Mouse (Mus musculus): Measurements from ENCODE around the gene Egr2. TPM values are rescaled to one million over a fixed set of nuclear protein-coding genes. Genes with fewer than 3 reads are reported as not detected.

The Egr2 gene
- polyA plus RNA-seq, 1 experiment, result 4.2 TPM

- Histone ChIP-seq H3K27me3 (ENCODE audit: control insufficient read depth, insufficient read depth, insufficient read length) (no peaks in the 10 kb centered on the region), H3K79me2 (ENCODE audit: control insufficient read depth, insufficient read depth) (peaks cover 3% of the 10 kb centered on the region), H3K36me3 (ENCODE audit: control insufficient read depth, insufficient read depth) (no peaks in the 10 kb centered on the region), H3K4me3 (ENCODE audit: insufficient read depth, poor library complexity, severe bottlenecking) (peak overlapping the region; percentile 47), H3ac (ENCODE audit: control insufficient read depth, insufficient read length, low read depth) (peak overlapping the region; percentile 68), H3K79me3 (ENCODE audit: low read depth) (no peaks in the 10 kb centered on the region)
- TF ChIP-seq CTCF (IDR thresholded peaks at IDR 0.05; ENCODE audit: control insufficient read depth, insufficient read depth, insufficient read length) (no peak), MAX (IDR thresholded peaks at IDR 0.05) (no peak), MYOD1 (IDR thresholded peaks at IDR 0.05; ENCODE audit: control insufficient read depth, insufficient read length, low read depth) (no peak), FOSL1 (IDR thresholded peaks at IDR 0.05; ENCODE audit: insufficient read depth, low read length, poor library complexity, severe bottlenecking) (no peak), CEBPB (IDR thresholded peaks at IDR 0.05; ENCODE audit: low read depth) (no peak), USF1 (IDR thresholded peaks at IDR 0.05; ENCODE audit: low read depth) (no peak), MYOG (IDR thresholded peaks at IDR 0.05; ENCODE audit: control insufficient read depth, extremely low read depth, insufficient read length) (no peak)
These were observed 2.8 kb downstream of the Egr2 start for GRCm38 (mm10) chr10:67538106-67538505.

- H3K79me3 ChIP-seq (ENCODE audit: low read depth), result peaks cover 4% of the 10 kb centered on the region
- TF ChIP-seq CTCF (IDR thresholded peaks at IDR 0.05; ENCODE audit: control insufficient read depth, insufficient read depth, insufficient read length), result no peak
- TF ChIP-seq CEBPB (IDR thresholded peaks at IDR 0.05; ENCODE audit: low read depth), result no peak
- H3K36me3 ChIP-seq (ENCODE audit: control insufficient read depth, insufficient read depth), result peaks cover 3% of the 10 kb centered on the region
- peaks cover 9% of the 10 kb centered on the region for H3K79me2 ChIP-seq (ENCODE audit: control insufficient read depth, insufficient read depth)
- peak overlapping the region; percentile 47 for H3K4me3 ChIP-seq (ENCODE audit: insufficient read depth, poor library complexity, severe bottlenecking)
- H3ac ChIP-seq (ENCODE audit: control insufficient read depth, insufficient read length, low read depth), result peak overlapping the region; percentile 68
- no peaks in the 10 kb centered on the region for H3K27me3 ChIP-seq (ENCODE audit: control insufficient read depth, insufficient read depth, insufficient read length)
These were observed 3.5 kb downstream of the Egr2 start for GRCm38 (mm10) chr10:67538585-67539400.

- no peaks in the 10 kb centered on the region for H3K27me3 ChIP-seq (ENCODE audit: control insufficient read depth, insufficient read depth, insufficient read length)
- no peak overlapping the region for H3ac ChIP-seq (ENCODE audit: control insufficient read depth, insufficient read length, low read depth)
- H3K36me3 ChIP-seq (ENCODE audit: control insufficient read depth, insufficient read depth), result peaks cover 9% of the 10 kb centered on the region
- TF ChIP-seq MYOG (IDR thresholded peaks at IDR 0.05; ENCODE audit: control insufficient read depth, extremely low read depth, insufficient read length) (no peak), FOSL1 (IDR thresholded peaks at IDR 0.05; ENCODE audit: insufficient read depth, low read length, poor library complexity, severe bottlenecking) (no peak), USF1 (IDR thresholded peaks at IDR 0.05; ENCODE audit: low read depth) (no peak), MYOD1 (IDR thresholded peaks at IDR 0.05; ENCODE audit: control insufficient read depth, insufficient read length, low read depth) (no peak), CEBPB (IDR thresholded peaks at IDR 0.05; ENCODE audit: low read depth) (no peak), MAX (IDR thresholded peaks at IDR 0.05) (no peak), CTCF (IDR thresholded peaks at IDR 0.05; ENCODE audit: control insufficient read depth, insufficient read depth, insufficient read length) (no peak)
- H3K4me3 ChIP-seq (ENCODE audit: insufficient read depth, poor library complexity, severe bottlenecking), result peak overlapping the region; percentile 47
- peaks cover 8% of the 10 kb centered on the region for H3K79me3 ChIP-seq (ENCODE audit: low read depth)
- peaks cover 15% of the 10 kb centered on the region for H3K79me2 ChIP-seq (ENCODE audit: control insufficient read depth, insufficient read depth)
These were observed 4.1 kb downstream of the Egr2 start for GRCm38 (mm10) chr10:67539401-67539730.

- Histone ChIP-seq H3K4me3 (ENCODE audit: insufficient read depth, poor library complexity, severe bottlenecking) (no peak overlapping the region), H3K27me3 (ENCODE audit: control insufficient read depth, insufficient read depth, insufficient read length) (no peaks in the 10 kb centered on the region), H3K79me3 (ENCODE audit: low read depth) (peaks cover 20% of the 10 kb centered on the region), H3K79me2 (ENCODE audit: control insufficient read depth, insufficient read depth) (peaks cover 27% of the 10 kb centered on the region), H3ac (ENCODE audit: control insufficient read depth, insufficient read length, low read depth) (no peak overlapping the region), H3K36me3 (ENCODE audit: control insufficient read depth, insufficient read depth) (peaks cover 21% of the 10 kb centered on the region)
- TF ChIP-seq MYOD1 (IDR thresholded peaks at IDR 0.05; ENCODE audit: control insufficient read depth, insufficient read length, low read depth) (no peak), FOSL1 (IDR thresholded peaks at IDR 0.05; ENCODE audit: insufficient read depth, low read length, poor library complexity, severe bottlenecking) (no peak), MYOG (IDR thresholded peaks at IDR 0.05; ENCODE audit: control insufficient read depth, extremely low read depth, insufficient read length) (no peak), MAX (IDR thresholded peaks at IDR 0.05) (no peak), CTCF (IDR thresholded peaks at IDR 0.05; ENCODE audit: control insufficient read depth, insufficient read depth, insufficient read length) (no peak), CEBPB (IDR thresholded peaks at IDR 0.05; ENCODE audit: low read depth) (no peak), USF1 (IDR thresholded peaks at IDR 0.05; ENCODE audit: low read depth) (no peak)
These were observed 5.3 kb downstream of the Egr2 start for GRCm38 (mm10) chr10:67540591-67540990.

GRCm38 (mm10) chr10:67547850-67548260, 12.6 kb downstream of the Egr2 start:
- TF ChIP-seq CTCF (IDR thresholded peaks at IDR 0.05; ENCODE audit: control insufficient read depth, insufficient read depth, insufficient read length) (no peak), CEBPB (IDR thresholded peaks at IDR 0.05; ENCODE audit: low read depth) (no peak), USF1 (IDR thresholded peaks at IDR 0.05; ENCODE audit: low read depth) (no peak), MYOD1 (IDR thresholded peaks at IDR 0.05; ENCODE audit: control insufficient read depth, insufficient read length, low read depth) (no peak), MAX (IDR thresholded peaks at IDR 0.05) (no peak), FOSL1 (IDR thresholded peaks at IDR 0.05; ENCODE audit: insufficient read depth, low read length, poor library complexity, severe bottlenecking) (no peak)
- H3K4me3 ChIP-seq (ENCODE audit: insufficient read depth, poor library complexity, severe bottlenecking), result peak overlapping the region; percentile 85
- H3K79me3 ChIP-seq (ENCODE audit: low read depth), result peaks cover 48% of the 10 kb centered on the region
- no peaks in the 10 kb centered on the region for H3K27me3 ChIP-seq (ENCODE audit: control insufficient read depth, insufficient read depth, insufficient read length)
- H3ac ChIP-seq (ENCODE audit: control insufficient read depth, insufficient read length, low read depth), result peak overlapping the region; percentile 84
- H3K36me3 ChIP-seq (ENCODE audit: control insufficient read depth, insufficient read depth), result peaks cover 31% of the 10 kb centered on the region
- peaks cover 83% of the 10 kb centered on the region for H3K79me2 ChIP-seq (ENCODE audit: control insufficient read depth, insufficient read depth)
